Mouse (Mus musculus) splenic B cell, adult 2 months (primary cell): ENCODE data around the gene Hikeshi.

Source experiments
- DNase-seq: peaks from one replicate; pipeline ENCODE4 v3.0.0-alpha.2; 2011; ENCODE audit warnings: low read depth, low spot score
- H3K27me3 ChIP-seq: 2 replicates; pipeline ENCODE4 v1.6.1; 2012; ENCODE audit warnings: mild to moderate bottlenecking, low read length, moderate library complexity, mixed read lengths; ENCODE audit not compliant: control insufficient read depth, poor library complexity, insufficient read depth, severe bottlenecking
- H3K36me3 ChIP-seq: 2 replicates; pipeline ENCODE4 v1.6.1; 2012; ENCODE audit warnings: mild to moderate bottlenecking, low read length, moderate library complexity, mixed read lengths; ENCODE audit not compliant: control insufficient read depth, poor library complexity, insufficient read depth, severe bottlenecking

Gene Hikeshi

DNA sequence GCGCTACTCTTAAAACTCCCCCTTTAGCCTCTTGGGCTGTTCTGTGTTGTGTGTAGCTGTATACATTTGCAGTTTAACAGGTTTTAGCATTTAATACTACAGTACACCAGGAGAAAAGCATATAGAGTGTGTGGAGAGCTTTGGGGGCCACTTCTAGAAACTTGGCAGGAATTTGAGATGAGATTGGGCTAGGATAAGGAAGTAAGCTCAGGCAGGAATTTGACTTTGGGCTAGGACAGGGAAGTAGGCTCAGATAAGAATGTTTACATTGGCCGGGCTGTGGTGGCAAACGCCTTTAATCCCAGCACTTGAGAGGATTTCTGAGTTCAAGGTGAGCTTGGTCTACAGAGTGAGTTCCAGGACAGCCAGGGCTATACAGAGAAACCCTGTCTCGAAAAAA lies 8.4 kb upstream of the Hikeshi start:
- no peaks in the 10 kb centered on the region for H3K27me3 ChIP-seq
- no peak for DNase-seq
- 0 out of 2 replicates have a peak, but pooled peaks cover 3% of the 10 kb centered on the region for H3K36me3 ChIP-seq

DNA sequence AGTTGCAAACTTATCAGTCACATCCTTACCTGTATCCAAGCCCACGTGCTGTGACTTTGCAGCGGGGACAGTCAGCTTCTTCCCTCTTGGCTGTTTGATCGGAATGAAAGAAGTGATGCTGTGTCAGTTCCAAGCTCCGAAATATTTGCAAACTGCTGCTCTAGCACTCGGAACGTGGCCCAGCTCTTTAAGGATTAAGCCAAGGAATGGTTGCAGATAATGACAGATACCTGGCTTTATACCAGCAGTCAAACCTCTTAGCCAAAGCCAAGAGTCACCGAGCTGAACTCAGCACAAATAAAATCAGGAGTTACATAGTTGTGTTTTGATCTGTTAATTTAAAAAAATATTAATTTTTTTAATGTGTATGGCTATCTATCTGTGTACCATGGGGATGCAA lies 7.0 kb upstream of the Hikeshi start:
- DNase-seq: no peak
- Histone ChIP-seq H3K36me3 (no peaks in the 10 kb centered on the region), H3K27me3 (no peaks in the 10 kb centered on the region)

DNA sequence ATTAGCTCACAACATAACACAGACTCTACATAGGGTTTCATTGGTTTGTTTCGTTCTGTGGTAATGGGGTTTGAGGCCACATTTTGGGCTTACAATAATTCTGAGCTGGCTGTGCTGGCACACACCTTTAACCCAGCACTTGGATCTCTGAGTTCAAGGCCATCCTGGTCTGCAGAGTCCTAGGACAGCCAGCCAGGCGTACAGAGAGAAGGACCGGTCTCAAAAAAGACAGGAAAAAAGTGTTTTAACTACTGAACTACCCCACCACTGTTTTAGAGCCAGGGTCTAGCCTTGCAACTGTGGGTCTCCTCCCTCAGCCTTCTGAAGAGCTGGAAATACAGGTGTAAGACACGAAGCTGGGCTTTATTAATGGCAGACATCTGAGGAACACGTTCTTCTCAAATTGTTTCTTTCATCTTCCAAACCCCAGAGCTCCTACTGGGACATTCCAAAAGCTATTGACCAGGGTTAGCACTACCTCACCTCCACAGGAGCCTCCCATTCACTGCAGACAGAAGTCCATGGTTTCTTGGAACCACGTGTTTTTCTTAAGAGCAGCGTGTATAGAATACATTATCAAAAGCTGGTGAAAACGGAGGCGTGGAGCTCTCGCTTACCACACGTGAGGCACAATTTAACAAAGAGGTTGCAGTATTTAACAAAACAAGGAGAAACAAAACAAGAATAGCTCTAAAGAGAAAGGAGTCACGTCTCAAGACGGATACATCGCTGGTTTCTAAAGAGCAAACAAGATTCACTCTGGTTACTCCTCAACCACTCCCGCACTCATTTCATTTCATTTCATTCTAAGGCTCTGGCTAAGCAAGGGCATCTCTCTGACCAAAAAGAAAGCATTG lies 1.3 kb downstream of the Hikeshi start:
- no peak for DNase-seq
- Histone ChIP-seq H3K27me3 (no peaks in the 10 kb centered on the region), H3K36me3 (no peaks in the 10 kb centered on the region)

DNA sequence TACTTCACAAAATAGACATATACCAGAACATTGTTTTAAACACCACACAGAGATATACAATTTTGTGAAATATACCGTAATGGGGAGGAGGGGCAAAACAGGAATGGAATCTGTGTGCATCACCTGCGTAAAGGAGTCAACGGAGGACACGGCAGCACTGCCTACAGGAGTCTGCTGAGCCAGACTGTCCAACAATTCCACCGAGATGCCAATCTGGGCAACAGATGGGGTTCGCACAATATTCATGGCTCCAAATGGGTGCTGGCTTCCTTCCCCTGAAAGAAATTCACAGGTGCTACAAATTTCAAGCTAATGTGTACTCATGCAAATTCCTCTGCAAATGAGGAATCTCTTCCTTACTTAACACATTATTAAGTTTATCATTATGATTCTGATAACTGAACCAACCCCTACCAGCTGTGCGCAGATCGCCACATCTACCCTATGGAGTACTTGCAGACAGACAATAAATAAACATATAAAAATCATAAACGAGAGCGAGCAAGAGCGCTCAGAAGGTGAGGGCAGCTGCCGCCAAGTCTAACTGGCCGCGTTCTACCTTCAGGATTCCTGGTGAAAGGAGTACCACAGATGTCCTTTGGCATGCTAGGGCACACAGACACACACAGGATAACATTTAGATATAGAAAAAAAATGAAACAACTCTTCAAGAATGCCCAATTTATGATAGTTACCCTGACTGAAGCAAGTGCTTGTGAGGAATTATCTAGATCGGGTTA lies 17.4 kb downstream of the Hikeshi start:
- no peaks in the 10 kb centered on the region for H3K27me3 ChIP-seq
- no peak for DNase-seq
- no peaks in the 10 kb centered on the region for H3K36me3 ChIP-seq

DNA sequence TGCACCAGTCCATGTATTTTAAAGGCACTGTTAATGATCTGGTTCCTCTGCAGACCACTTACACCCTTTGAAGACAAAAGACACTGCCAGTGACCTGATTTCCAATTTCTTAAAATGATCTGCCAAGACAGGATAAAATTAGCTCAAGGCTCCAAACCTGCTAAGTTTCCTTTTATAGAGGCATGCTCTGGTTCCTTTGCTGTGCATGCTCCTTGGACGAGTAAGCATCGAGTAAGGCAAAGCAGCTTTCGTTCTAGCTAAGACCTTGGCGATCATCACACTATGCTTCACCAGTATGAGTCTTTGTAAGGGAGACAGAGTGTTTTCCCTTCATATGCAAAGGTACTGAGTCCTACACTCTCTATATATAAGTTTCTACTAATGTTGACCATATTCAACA lies 23.2 kb downstream of the Hikeshi start:
- DNase-seq: no peak
- H3K27me3 ChIP-seq: no peaks in the 10 kb centered on the region
- no peaks in the 10 kb centered on the region for H3K36me3 ChIP-seq

DNA sequence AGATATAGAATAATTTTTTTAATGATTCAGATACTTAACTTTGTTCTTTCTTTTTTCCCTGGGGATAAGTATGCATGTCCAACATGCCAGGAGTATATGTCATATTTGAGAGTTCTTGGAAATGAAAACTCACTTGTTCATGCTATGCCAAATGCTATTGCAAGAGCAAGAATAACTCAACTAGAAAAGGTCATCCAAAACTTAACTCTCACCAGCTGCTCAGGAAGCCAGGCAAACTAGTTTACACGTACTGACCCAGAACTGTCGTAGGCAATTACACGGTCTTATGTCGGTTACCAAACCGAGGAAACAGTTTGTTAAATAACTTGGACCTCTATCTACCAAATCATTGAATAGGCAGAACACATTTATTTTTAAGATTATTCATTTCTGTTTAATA lies 24.3 kb downstream of the Hikeshi start:
- DNase-seq: no peak
- no peaks in the 10 kb centered on the region for H3K36me3 ChIP-seq
- no peaks in the 10 kb centered on the region for H3K27me3 ChIP-seq

DNA sequence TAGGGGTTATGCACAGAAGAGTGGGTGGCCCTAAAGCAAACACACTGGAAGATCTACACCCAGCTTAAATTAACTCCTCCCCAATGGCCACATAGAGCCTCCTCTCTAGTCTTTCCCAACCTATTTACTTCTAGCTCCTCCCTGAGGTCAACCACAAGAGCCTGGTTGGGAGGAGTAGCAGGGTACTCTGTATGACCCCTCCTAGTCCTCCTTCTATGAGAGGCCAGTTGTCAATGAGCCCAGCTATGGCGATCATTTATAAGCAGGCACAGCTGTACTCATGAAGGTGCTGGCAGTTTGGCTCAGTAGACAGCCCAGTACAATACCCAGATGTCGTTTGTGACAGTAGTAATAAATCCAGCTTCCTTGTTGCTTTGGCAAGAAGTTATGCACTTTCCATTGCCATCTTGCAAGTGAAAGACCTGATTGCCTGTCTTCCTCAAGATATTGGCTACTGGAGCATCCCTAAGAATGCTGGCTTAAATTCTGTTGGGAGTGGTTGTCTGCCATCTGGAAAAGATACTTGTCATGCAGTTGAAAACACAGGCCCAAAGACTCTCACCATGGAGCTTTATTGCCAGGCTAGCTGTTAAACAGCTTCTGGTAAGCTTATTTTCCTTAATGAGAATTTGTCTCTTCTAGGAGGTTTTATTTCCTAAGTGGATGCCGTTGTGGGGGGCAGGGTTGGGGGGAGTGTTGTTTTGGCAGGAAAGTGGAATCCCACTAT lies 27.4 kb downstream of the Hikeshi start:
- Histone ChIP-seq H3K27me3 (no peaks in the 10 kb centered on the region), H3K36me3 (no peaks in the 10 kb centered on the region)
- DNase-seq: no peak

DNA sequence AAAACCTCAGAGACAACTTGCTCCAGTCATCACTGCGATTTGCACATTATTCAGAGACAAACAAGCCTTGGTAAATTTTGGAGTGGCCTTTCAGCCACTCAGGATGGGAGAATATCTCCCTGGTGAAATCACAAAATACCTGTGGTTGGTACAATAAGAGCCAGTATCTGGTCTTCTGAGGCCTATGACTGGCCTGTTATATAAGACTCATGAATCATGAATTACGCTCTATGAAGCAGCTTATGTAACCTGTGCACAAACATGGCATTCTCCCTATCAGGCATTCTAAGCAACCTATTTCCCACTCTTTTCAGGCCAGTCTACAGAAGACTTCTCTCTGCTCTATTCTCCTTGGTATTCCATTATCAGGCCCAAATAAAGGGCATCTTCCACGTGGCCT lies 28.6 kb downstream of the Hikeshi start:
- Histone ChIP-seq H3K36me3 (no peaks in the 10 kb centered on the region), H3K27me3 (no peaks in the 10 kb centered on the region)

DNA sequence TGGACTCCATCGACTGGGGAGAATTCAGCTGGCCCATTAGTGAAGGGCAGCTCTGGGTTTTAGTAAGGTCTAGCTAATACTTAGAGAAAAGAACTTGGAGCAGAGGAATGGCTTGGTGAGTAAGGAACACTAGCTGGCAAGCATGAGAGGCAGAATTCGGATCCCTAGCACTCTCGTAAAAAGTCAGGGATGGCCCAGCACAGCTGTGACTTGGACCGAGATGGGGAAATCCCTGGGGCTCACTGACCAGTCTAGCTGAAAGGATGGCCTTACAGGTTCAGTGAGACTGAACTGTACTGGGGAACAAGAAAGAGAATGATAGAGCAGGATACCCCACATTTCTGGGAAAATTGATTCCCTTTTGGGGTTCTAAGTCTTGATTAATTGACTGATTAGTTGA lies 31.3 kb downstream of the Hikeshi start:
- no peaks in the 10 kb centered on the region for H3K36me3 ChIP-seq
- no peaks in the 10 kb centered on the region for H3K27me3 ChIP-seq
- no peak for DNase-seq

More for the DNA sequence above, 28.6 kb downstream of the Hikeshi start:
- no peak for DNase-seq

DNA sequence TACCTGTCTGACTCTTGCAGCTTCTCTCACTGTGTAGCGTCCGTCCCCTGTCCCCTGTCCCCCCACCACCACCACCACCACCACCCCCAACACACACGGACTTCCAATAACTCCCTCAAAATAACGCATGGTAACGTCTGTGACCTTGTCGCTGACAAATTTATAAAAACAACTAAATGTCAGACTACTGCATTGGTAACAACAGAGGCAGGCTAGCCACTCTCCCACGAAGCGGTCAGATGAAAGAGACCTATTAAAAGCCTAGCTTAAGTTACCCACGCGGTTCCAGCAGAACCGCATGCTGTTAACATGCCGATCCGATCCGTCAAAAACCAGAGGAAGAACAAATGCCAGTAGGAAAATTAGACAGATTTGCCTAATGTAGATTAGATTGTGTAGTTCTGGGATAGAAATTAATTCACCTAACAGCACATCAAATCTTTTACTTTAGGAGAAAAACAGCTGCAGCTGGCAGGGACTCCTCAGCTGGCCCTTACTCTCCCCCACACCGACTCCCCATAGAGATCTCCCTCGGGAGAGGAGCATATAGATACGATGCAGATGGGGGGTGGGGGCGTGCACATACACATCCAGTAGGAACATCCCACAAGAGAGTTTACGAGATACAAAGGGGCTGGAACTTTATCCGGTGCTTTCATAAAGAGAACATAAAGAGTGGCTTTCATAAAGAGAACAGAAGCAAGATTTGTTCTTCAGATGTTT lies 31.9 kb downstream of the Hikeshi start:
- DNase-seq: no peak
- Histone ChIP-seq H3K27me3 (no peaks in the 10 kb centered on the region), H3K36me3 (no peaks in the 10 kb centered on the region)

DNA sequence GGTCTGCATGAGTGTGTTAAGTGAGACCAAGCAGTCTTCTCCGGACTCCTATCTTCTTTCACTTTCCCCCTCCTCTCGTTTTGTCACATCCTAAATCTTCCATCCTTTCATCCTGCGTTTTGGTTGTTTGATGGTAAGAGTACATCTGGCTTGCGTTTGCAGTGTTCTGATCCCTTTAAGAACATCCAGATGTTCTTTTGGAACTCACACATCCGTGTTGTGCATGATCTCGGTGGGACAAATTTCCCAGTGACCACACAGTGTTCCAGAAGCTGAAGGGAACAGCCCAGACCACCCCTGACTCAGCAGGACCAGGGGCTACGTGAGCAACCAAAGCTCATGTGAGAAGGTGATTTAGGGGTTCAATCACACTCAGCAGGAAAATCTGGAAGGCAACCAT lies 32.6 kb downstream of the Hikeshi start:
- Histone ChIP-seq H3K27me3 (no peaks in the 10 kb centered on the region), H3K36me3 (no peaks in the 10 kb centered on the region)
- DNase-seq: no peak

DNA sequence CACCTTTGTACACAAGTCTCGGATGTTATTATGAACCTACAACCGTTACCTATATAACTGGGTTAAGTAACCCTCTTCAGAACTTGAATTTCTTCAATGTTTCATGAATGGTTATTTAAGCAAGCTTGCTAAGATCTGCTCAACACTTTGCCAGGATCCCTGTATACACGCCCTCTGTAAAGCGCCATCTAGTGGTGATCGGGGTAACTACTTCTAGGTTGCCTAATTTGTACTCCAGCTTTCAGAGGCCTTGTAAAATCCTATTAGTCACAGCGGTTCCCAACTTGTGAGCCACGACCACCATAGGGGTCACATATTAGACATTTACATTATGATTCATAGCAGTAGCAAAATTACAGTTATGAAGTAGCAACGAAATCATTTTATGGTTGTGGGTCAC lies 33.1 kb downstream of the Hikeshi start:
- H3K27me3 ChIP-seq: no peaks in the 10 kb centered on the region
- DNase-seq: peak; percentile 76
- no peaks in the 10 kb centered on the region for H3K36me3 ChIP-seq

DNA sequence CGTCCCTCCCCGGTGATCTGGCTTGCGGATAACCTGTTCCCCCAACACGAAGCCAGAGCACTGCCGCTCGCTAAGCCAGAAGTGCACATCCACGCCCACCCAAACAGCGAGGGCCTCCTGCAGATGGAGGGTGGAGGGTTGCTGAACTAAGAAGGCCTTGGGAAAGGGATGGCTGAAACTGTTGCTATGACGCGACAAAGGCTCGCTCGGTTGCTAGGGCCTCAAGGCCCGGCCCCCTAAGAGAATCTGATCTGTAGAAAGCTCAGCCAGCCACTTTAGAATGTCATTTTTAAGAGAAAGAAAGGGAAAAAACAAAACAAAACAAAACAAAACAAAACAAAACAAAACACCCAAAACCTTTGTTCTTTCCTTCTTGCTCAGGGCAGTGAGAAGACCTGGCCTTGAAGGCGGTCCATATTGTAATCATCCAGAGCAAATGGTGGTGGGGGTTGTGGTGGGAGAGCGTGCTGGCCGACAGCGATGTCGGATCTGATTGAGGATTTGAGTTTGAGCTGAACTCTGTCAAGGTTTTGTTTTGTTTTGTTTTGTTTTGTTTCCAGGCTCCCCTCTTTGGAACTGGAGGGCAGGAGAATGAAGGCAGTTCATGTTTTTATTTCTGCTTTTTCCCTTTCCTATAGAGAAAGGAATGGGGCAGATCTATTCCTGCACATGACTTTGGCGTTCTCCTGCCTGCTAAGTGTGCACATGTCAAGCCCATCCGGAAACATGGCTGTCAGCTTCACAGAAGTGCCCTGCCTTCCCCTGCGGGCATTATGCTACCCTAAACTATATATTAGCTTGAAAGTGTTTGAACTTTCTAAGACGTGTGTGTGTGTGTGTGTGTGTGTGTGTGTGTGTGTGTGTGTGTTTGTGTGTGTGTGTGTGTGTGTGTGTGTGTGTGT lies 37.3 kb downstream of the Hikeshi start, which contains the start of gene Ccdc81:
Ccdc81 (minus strand) TSS at position 188 of the 902 bp plus-strand sequence.
- DNase-seq: no peak
- no peaks in the 10 kb centered on the region for H3K27me3 ChIP-seq
- no peaks in the 10 kb centered on the region for H3K36me3 ChIP-seq

DNA sequence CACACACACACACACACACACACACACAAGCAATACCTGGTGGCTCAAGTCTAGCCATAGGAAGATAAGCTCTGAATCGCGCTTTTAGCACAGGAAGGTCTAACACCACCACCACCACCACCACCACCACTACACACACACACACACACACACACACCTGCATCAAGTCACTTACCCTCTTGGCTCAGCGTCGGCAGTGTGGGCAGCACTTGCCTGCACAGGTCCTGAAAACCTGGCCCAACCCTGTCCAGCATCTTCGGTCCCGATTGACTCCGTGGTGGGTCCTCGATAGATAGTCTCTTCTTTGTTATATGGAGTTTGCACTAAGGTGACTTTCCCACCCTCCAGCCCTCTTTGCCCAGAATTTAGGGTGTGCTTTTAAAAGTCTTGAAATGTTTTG lies 38.0 kb downstream of the Hikeshi start:
- no peak for DNase-seq
- H3K36me3 ChIP-seq: no peaks in the 10 kb centered on the region
- no peaks in the 10 kb centered on the region for H3K27me3 ChIP-seq
